Mouse (Mus musculus) E14TG2a.4 (cell line): ENCODE measurements around the gene Snx32.
"Not testable (repeated sequence)": the region's sequence is repeated elsewhere in the genome, so short reads cannot be mapped to it uniquely, and the experiment has no call there.

Experiments
- CTCF ChIP-seq: conservative IDR thresholded peaks from 2 replicates; pipeline ENCODE4 v1.5.1; 2014; ENCODE audit warnings: low read length
- POU5F1 ChIP-seq: IDR thresholded peaks from 2 replicates; pipeline ENCODE4 v1.6.1; 2014; ENCODE audit warnings: low read length, borderline replicate concordance

- not testable (repeated sequence) for TF ChIP-seq CTCF, POU5F1
Measured at GRCm38 (mm10) chr19:5489721-5490120, 20.6 kb downstream of the Snx32 start.
